Mouse (Mus musculus) heart, adult 2 months (tissue): ENCODE measurements around the gene Olig2.

Source experiments
- CTCF ChIP-seq: fragments of 200-600 bp; IDR thresholded peaks from 2 replicates; pipeline ENCODE4 v1.8.1; 2022; ENCODE audit warnings: antibody characterized with exemption, mild to moderate bottlenecking, moderate library complexity
- EP300 ChIP-seq: fragments of 200-500 bp; IDR thresholded peaks from 2 replicates; pipeline ENCODE4 v1.6.1; 2011; ENCODE audit warnings: low read depth, low read length, control low read depth; ENCODE audit not compliant: insufficient read depth
- POLR2A ChIP-seq: fragments of 200-500 bp; IDR thresholded peaks from 2 replicates; pipeline ENCODE4 v1.6.1; 2011; ENCODE audit warnings: mild to moderate bottlenecking, low read depth, low read length, control low read depth; ENCODE audit not compliant: insufficient read depth

DNA sequence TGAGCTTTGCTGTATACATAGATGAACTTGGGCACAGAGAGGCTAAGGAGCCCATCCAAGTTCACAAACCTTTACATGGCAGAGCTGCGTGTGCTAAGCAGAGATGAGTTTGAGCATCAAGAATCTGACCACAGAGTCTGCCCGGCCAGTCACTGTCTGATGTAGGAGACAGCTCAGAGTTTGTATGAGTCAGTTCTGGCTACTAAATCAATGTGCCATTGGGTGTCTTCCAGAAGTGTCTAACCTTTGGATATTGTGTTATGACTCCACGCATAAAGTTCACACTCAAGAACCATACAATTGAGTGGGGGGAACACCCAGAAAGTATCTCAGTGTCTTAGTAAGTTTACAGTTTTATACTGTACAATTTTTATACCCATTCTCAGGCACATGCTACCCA lies 35.6 kb downstream of the Olig2 start:
- TF ChIP-seq CTCF (no peak), POLR2A (no peak), EP300 (no peak)
